Mouse (Mus musculus) ovary, adult 18-20 months (tissue): Measurements from ENCODE around the gene Rora.

Source experiments
- DNase-seq: peaks from one replicate; pipeline ENCODE4 v3.0.0; 2022; ENCODE audit warnings: low spot score, mixed read lengths

Rora gene

GRCm38 (mm10) chr9:68821388-68821787 lies 167.8 kb downstream of the Rora start:
- no peak for DNase-seq

GRCm38 (mm10) chr9:68823292-68823691 lies 169.7 kb downstream of the Rora start:
- no peak for DNase-seq

GRCm38 (mm10) chr9:68825107-68825506 lies 171.5 kb downstream of the Rora start:
- no peak for DNase-seq

- no peak for DNase-seq
Measured at GRCm38 (mm10) chr9:68825841-68826240, 172.3 kb downstream of the Rora start.

GRCm38 (mm10) chr9:68827441-68827840 lies 173.9 kb downstream of the Rora start:
- no peak for DNase-seq

GRCm38 (mm10) chr9:68829903-68830302 lies 176.3 kb downstream of the Rora start:
- DNase-seq, result no peak

- no peak for DNase-seq
Measured at GRCm38 (mm10) chr9:68833323-68833722, 179.7 kb downstream of the Rora start.

- no peak for DNase-seq
Measured at GRCm38 (mm10) chr9:68835037-68835649, 181.6 kb downstream of the Rora start.

- no peak for DNase-seq
Measured at GRCm38 (mm10) chr9:68842134-68842892, 188.7 kb downstream of the Rora start.

GRCm38 (mm10) chr9:68845556-68845955 lies 192.0 kb downstream of the Rora start:
- DNase-seq, result peak; percentile 33

GRCm38 (mm10) chr9:68850321-68850720 lies 196.7 kb downstream of the Rora start:
- no peak for DNase-seq

GRCm38 (mm10) chr9:68852201-68852600 lies 198.6 kb downstream of the Rora start:
- no peak for DNase-seq

GRCm38 (mm10) chr9:68852934-68853333 lies 199.3 kb downstream of the Rora start:
- DNase-seq, result no peak

GRCm38 (mm10) chr9:68859500-68859899 lies 205.9 kb downstream of the Rora start:
- no peak for DNase-seq

- no peak for DNase-seq
Measured at GRCm38 (mm10) chr9:68866317-68866716, 212.7 kb downstream of the Rora start.

- no peak for DNase-seq
Measured at GRCm38 (mm10) chr9:68873838-68874237, 220.3 kb downstream of the Rora start.

- DNase-seq, result no peak
Measured at GRCm38 (mm10) chr9:68874544-68874943, 221.0 kb downstream of the Rora start.

- DNase-seq, result no peak
Measured at GRCm38 (mm10) chr9:68875791-68876190, 222.2 kb downstream of the Rora start.

- DNase-seq, result no peak
Measured at GRCm38 (mm10) chr9:68876289-68876688, 222.7 kb downstream of the Rora start.

- DNase-seq, result no peak
Measured at GRCm38 (mm10) chr9:68881896-68882295, 228.3 kb downstream of the Rora start.

GRCm38 (mm10) chr9:68883005-68883404 lies 229.4 kb downstream of the Rora start:
- DNase-seq, result no peak

GRCm38 (mm10) chr9:68883687-68884086 lies 230.1 kb downstream of the Rora start:
- no peak for DNase-seq

- no peak for DNase-seq
Measured at GRCm38 (mm10) chr9:68884451-68885035, 231.0 kb downstream of the Rora start.
